Mouse (Mus musculus): ENCODE results near the gene Ten1.

The Ten1 gene

DNA sequence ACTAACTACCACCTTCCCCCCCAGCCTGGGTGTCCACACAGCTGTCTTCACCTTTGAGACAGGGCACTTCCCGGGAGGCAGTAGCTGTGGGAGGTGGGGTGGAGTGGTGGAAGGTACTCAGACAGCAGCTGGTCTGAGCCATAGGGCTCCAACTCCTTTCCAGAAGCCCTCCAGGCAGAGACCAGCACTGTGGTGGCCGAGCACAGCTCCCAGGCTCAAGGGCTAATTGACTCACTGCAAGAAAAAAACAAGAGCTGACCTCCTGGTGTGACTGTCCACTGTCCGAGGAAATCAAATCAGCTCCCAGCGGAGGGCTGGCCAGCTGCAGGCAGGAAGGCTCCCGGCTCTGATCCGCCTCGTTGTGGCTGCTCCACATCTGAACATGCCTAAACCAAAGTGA lies 41.1 kb downstream of the Ten1 start:
- no peak for DNase-seq

DNA sequence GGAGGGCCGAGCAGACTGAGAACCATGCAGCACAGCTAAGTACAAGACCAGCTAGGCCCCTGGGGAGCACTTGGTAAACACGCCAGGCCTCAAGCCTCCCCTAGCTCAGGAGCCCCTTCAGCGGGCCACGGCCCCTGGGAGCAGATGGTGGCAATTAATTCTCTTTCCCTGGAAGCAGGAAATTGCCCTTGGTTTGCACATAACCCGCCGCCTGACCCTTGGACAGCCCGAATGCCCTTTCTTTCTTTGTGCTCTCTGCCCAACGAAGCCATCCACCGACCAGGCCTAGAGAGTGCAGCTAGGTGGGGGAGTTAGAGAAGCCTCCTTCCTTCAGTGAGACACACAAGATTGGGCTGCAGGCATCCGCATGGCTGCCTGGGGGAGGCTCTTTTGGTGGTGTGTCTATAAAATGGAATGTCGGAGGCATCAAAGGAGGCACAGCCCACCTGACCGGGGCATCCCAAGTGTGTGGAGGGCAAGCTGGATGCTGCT lies 43.1 kb downstream of the Ten1 start:
- no peak for DNase-seq

DNA sequence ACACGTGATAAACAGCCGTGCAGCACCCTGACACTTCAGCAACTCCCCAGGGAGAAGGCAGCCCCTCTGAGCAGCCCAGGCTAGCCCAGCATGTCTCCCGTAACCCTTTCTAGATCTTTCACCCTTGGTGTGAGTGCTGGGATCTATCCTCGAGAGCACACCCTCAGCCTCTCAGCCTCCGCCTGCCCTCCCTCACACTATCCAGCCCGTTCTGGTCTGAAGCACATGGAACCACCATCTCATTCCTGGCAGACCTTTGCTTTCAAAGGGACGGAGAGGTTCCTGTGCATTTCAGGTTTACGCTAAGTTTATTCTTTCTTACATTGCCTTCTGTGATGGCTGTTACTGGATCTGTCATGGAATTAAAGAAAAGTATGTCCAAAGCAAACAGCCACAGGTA lies 45.9 kb downstream of the Ten1 start:
- DNase-seq = no peak

DNA sequence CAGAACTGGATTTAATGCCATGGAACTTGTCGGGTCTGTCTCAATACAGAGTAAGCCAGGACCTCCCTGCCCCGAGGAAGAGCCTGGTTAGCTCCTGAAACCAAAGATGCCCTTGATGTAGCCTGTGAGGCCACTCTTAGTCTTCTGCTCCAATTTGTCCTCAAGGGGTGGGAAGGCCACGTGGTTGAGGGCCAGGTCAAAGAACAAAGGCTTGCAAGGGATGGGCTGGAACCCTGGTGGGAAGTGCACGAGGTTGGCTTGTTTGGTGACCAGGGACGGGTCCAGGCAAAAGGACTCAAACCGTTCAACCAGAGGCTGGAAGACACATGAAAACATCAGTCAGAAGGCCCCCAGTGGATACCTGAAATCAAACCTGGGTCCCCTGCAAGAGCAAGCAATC lies 47.0 kb downstream of the Ten1 start:
- DNase-seq = no peak

DNA sequence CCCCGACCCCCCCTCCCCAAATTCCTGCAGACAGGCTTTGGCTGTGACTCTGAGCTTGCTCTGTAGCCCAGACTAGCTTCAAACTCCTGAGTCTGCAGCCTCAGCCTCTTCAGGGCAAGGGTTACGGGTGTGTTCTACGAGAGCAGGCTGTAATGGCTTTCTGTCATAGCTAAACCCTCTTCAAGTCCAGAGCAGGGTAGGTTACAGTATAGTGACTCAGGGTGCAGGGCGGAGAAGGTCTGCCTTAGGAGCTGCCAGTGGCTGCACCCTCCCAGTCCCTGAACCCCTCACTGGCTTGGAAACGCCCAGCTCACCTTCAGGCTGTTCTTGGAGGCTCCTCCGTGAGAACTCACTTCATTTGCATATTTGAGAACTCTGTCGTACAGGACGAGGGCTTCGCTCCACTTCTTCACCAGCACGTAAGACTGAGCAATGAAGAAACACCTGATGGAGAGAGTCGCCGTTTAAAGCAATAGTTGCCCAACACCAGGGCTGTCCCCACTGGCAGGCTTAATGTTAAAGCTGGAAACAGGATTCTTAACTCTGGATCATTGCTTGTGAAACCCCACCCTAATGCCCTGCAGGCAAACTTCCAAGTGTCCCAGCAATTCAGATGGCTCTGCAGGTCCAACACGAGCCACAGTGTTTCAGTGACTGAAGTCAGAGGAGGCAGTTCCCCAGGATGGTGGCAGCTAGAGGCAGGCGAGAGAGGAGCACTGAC lies 49.0 kb downstream of the Ten1 start:
- no peak for DNase-seq

DNA sequence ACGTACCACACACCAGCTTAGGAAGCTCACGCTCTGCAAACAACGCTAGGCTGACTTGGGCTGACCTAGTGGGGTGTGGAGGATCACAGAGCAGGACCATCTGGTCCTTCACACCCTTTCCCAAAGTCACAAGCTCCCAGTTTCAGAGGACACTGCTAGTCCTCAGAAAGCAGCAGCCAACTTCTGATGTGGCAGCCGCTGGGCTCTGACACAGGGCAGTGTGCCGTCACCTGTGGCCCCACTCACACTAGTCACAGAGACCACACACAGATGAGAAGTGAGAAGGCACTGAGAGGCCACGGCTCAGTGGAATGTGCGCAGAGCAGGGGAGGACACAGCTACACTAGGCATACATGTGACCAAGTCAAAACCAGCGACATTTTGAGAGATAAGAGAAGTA lies 52.2 kb downstream of the Ten1 start:
- no peak for DNase-seq

DNA sequence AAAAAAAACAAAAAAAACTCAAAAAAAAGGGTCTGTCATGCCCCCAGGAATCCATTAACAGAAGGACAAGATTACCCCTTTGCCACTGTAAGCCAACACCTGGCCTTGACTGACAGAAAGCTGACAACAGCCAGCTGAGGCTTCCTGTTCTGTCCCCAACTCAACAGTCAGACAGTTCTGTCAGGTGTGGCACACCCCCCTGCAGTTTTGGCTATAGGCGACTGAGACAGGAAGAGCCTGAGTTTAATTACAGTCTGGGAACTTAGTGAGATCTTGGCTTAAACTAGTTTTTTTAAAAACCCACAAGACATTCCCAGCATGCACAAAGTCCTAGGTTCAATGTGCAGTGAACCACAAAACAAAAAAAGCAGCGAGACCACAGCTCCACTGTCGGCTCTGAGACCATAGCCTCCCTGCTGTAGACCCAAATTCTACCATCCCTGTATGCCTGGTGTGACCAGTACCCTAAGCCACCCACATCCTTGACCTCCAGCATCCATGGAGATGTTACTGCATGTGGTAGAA lies 54.5 kb downstream of the Ten1 start:
- no peak for DNase-seq

DNA sequence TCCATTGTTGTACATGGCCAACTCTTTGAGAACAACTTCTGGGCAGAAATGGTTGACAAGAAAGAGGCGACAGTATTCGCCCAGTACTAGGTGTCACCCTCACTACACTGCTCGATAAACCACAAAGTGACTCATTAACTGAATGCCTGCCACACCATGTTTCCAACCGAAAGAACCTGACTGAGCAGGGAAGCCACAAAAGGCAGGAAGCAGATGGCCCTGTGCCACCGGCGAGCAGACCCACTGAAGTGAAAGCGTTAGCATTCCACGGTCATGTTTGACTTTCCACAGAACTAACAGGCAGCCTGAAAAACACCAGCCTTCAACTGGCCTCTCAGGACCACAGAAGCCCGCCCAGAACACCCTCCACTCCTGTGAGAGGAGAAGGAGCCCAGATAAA lies 56.0 kb downstream of the Ten1 start:
- DNase-seq = no peak

DNA sequence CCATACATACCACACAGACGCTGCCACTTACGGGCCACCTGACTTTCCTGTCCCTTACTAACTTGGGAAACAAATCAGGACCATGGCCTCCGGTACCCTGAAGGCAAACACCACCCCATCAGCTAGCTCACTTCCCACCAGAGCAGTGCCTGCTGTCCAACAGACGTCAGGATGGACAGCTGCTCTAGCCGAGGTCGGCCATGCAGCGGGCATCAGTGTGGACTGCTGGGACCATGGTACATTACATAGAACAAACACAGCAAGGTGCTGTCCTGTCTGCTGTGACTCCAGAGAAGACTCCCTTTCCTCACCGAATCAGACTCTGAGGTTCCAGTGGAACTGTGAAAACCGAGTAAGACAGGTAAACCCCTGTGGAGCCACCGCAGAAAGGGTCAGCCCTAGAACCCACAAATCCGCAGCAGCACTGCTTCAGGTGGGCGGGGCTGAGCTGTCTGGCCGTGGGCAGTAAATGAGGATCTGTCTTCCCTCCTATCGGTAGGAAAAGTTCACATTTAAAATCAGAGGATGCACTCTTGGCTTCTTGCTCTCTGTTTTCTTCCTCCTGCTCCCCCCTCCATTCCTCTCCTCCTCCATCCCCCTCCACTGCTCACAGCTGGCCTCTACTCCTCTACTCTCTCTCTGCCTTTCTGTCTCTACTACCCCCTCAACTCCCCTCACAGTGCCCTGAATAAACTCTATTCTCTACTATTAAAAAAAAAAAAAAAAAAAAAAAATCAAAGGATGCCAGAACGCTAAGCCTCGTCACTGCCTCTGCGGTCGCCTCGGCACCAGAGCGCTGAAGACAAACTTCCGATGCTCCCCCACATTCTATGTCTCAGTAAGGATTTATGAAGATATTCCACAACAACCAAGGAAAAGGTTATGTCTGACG lies 56.7 kb downstream of the Ten1 start:
- no peak for DNase-seq

DNA sequence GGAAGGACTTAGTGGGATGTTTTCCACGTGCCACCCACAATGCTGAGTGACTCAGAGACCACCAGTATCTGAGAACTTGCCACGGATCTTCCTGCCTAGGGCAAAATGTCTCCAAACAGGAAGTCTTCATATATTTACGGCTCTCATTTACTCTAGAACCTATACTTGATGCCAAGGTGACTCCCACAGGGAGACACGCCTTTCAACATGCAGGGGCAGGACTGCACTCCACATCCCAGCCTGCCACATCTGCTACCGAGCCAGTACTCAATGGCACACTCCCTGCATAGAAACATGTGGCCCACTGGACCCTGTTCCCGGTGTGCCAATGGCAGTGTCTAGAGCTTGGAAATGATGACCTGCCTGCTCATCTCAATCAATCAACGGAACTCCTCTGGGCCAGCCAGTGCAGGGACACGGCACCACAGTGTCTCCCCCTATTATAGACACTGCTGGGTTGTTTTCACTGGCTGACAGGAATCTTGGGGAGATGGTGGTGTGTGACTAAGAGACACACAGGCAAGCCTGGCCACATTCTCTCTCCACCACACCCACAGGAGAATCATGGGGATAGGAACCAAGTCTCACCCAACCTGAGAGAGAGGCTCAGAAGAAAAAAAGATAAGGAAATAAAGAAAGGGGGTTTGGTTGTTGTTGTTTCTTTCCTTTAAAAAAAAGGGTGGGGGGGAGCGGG lies 57.5 kb downstream of the Ten1 start:
- DNase-seq = no peak

DNA sequence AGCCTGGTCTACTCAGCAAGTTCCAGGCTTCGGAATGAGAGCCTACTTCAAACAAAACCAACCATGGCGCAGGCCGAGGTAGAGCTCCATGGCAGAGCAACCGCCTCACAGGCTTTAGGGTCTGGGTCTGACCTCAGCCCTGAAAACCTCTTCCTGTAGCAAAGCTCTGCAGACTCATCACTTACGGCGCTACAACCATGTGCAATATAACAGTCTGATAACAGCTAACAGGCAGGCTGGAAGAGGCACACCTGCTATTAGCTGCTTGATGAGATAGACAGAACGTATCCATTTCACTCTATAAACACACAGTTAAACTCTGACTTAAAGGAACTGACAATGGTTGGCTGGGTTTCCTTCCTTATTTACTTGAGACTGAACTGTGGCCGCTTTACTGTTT lies 60.8 kb downstream of the Ten1 start:
- DNase-seq = no peak

DNA sequence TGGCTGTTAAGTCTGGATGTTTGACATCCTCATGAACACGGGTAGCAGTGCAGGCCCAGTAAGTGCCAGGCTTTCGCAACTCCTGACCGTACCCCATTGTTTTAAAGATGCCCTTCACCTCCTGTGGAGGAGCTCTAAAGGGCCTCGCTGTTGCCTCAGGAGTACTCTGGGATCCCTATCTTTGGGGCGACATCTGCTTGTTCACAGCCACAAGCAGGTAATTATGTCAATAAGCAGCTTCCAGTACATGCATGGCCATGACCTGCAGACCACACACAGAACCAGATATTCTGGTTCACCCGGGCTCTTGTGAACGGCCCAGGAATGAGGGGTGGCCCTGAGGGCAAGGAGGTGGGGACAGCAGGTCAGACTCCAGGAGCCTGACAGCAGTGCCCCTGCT lies 61.6 kb downstream of the Ten1 start:
- DNase-seq = no peak

All from liver (tissue).